Mouse (Mus musculus): ENCODE data around the gene Olfr1469.
"Not testable (repeated sequence)": the region's sequence is repeated elsewhere in the genome, so short reads cannot be mapped to it uniquely, and the experiment has no call there.

The Olfr1469 gene

GRCm38 (mm10) chr19:13407549-13407948, at the start of gene Olfr1469:
Gene Olfr1469, plus strand, starts transcription at chr19:13407849.
- no peak for DNase-seq (ENCODE audit: low spot score in 2 of 2)

GRCm38 (mm10) chr19:13361936-13362335, 45.7 kb upstream of the Olfr1469 start, which contains the start of gene Olfr1467:
Gene Olfr1467, plus strand, starts transcription at chr19:13362236.
- DNase-seq (ENCODE audit: low spot score in 2 of 2) = no peak

- not testable (repeated sequence) for DNase-seq (ENCODE audit: low spot score in 2 of 2)
Observed at GRCm38 (mm10) chr19:13443109-13443508, 35.5 kb downstream of the Olfr1469 start, which contains the start of gene Olfr1471. Gene Olfr1471, plus strand, starts transcription at chr19:13443409.

GRCm38 (mm10) chr19:13455986-13456385, 48.3 kb downstream of the Olfr1469 start, which contains the start of gene Olfr1472:
Gene Olfr1472, minus strand, starts transcription at chr19:13456086.
- no peak for DNase-seq (ENCODE audit: low spot score in 2 of 2)
